Mouse (Mus musculus): ENCODE measurements around the gene Oas3.

DNA sequence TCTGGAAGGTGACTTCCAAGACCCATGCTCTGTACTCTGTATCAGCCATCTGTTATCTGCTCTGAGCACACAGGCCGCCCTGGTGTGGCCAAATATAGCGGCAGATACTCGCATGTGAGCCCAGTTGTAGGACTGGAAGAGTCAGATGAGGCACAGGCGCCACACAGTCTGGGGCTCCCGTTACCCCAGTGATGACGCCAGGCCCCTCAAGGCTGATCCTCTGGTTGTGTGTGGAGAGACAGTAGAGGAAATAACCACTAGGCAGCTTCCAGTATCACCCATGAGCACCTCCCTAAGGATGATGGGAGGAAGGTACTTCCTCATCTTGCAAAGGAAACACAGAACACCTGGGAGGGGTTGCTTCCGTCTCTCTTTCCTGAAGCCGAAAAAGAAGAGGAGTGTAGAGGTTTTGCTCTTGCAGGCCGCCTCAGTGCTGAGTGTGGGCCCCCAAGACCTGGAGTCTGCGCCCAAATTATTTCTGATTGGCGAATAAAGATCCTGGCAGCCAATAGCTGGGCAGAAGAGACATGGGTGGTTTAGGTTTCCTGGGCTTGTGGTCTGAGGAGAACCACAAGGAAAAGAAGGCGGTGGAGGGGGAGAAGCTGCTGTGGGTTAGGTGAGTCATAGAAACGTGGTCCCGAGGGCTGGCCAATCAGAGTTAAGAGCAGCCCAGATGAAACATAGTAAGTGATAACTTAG is 2.0 kb downstream of the Oas3 start:
- TF ChIP-seq CTCF (conservative IDR thresholded peaks at IDR 0.05; ENCODE audit: insufficient read depth, insufficient read length, low read depth, low read length), result no peak
- no peak for TF ChIP-seq POLR2A (IDR thresholded peaks at IDR 0.05; ENCODE audit: low read depth, low read length)

Data from kidney, adult 2 months (tissue).